Mouse (Mus musculus): ENCODE results near the gene Ppp2r5c.

Ppp2r5c gene

GRCm38 (mm10) chr12:110442238-110442637 is 4.7 kb upstream of the Ppp2r5c start:
- DNase-seq (ENCODE audit: extremely low spot score, low spot score): no peak

DNA sequence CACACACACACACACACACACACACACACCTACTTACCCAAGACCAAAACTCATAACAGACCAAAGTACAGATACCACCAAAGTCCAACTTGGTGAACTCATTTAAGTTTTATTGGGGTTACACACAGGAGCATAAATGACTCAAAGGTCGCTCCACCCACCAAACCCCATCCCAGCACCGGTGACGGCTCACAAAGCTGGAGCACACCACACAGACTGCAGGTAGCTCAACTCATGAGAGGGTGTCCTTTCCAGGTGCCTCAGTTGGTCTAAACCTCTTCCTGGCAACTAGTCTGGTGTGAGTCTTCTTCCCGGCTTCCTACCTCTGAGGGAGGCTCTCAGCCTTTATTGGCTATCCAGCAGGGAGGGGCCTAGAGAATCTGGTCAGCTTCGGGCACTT is 2.4 kb upstream of the Ppp2r5c start:
- DNase-seq (ENCODE audit: extremely low spot score, low spot score): no peak

DNA sequence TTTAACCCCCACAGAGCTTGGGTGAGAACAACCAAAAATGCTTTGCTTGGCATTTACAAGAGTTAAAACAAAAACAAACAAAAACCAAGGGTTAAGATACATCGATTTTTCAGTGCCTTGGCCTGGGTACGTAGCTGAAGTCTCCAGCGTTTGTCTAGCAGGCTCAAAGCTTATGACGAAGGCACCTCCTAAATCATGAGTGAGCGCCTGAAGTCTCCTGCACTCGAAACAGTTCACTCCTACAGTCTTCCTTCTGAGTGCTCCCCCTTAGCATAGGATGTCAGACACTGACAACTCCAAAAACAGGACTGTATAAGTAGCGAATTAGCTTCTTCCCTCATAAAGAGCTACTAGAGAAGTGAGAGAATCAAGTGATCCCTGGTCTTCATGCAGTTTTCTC is 1.1 kb upstream of the Ppp2r5c start:
- DNase-seq (ENCODE audit: extremely low spot score, low spot score): no peak

- peak; percentile 68 for DNase-seq (ENCODE audit: extremely low spot score, low spot score)
These were observed 386 bp downstream of the Ppp2r5c start for GRCm38 (mm10) chr12:110447306-110447705.

- DNase-seq (ENCODE audit: extremely low spot score, low spot score): no peak
These were observed 1.8 kb downstream of the Ppp2r5c start for GRCm38 (mm10) chr12:110448767-110449166.

DNA sequence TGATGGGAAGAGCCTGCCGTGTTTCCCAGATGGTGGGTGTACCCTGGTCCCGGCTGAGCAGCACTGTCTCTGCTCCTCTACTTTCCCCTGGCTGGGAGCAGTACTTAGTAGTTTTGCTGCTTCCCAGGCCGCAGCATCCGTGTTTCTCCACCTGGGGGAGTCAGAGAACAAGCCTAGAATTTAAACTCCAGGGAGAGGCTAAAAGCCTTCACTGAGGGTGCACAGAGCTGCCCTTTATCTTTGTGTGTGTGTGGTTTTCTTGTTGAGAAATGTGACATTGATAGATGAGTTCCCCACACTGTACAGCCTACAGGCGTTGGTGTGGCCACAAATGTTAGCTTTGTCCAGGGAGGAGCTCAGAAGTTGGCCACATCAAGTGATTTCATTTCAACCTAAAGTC is 7.3 kb downstream of the Ppp2r5c start:
- peak; percentile 60 for DNase-seq (ENCODE audit: extremely low spot score, low spot score)

DNA sequence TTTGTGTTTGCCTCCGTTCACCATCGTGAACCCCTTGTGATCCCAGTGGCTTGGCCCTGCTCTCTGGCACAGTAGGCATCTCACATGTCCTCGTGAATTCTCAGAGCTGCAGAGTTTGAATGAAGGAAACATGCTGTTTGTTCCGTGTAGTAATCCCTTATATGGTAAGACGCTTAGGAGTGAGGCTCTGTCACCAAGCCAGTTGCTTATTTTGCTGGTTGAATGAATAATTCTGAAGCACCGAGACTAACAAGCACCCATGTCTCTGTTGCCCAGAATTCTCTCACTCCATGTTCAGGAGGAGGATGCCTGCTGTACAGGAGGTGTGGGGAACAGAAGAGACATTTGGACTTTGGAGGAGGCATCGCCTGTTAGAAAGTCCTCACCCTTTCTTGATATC is 9.1 kb downstream of the Ppp2r5c start:
- no peak for DNase-seq (ENCODE audit: extremely low spot score, low spot score)

- DNase-seq (ENCODE audit: extremely low spot score, low spot score): no peak
These were observed 11.7 kb downstream of the Ppp2r5c start for GRCm38 (mm10) chr12:110458667-110459066.

DNA sequence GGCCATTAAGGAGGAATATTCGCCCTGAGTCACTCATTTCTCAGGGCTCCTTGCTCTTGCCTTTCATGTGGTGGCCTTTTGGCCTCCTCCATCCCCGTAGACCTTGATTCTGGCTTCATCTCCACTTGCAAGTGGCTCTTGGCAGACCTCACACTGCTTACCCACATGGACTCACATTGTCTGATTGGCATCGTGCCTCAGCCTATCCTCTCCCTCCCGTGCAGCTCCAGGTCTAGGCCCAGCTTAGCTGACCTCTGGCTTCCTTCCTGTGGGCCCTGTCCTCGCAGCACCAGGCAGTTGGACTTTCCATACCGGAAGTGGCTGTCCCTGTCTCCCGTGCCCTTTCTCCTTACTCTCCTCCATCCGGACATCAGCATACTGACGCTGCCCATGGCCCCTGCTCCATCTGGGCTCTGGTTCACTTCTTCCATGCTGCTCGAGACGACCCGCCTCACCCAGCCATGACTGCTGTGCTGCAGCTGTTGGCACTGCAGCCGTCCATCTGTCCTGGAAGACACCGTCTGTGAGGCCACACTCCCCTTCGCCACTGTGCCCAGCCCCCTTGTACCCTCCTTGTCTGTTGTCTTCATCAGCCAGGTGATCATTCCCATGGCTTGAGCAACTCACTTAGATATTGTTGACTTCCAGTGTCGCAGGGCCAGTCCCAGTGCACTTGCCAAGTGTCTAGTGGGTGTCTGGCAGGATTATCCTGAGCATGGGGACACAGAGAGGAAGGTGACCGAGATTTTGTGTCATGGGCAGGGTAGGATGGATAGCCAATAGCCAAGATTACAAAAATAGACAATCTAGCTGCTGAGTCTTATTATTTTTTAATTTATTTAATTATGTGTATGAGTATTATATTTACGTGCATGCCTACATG is 13.7 kb downstream of the Ppp2r5c start:
- DNase-seq (ENCODE audit: extremely low spot score, low spot score): no peak

DNA sequence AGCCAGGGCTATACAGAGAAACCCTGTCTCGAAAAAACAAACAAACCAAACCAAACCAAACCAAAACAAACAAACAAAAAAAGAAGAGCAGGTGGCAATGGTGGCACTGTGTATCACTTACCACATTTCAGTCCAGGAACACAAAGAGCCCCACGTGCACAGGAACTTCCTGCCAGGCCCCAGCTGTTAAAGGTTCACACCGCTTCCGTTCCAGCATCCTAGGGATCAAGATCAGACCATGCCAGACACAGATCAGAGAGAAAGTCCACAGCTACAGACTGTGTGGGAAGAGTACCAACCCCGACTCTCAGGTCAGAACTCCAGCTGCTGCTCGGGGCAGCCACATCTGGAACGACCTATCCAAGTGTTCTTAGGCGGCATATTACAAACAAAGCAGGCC is 16.8 kb downstream of the Ppp2r5c start:
- DNase-seq (ENCODE audit: extremely low spot score, low spot score): no peak

GRCm38 (mm10) chr12:110471426-110471825 is 24.5 kb downstream of the Ppp2r5c start:
- DNase-seq (ENCODE audit: extremely low spot score, low spot score): no peak

GRCm38 (mm10) chr12:110472247-110472646 is 25.3 kb downstream of the Ppp2r5c start:
- DNase-seq (ENCODE audit: extremely low spot score, low spot score): no peak

DNA sequence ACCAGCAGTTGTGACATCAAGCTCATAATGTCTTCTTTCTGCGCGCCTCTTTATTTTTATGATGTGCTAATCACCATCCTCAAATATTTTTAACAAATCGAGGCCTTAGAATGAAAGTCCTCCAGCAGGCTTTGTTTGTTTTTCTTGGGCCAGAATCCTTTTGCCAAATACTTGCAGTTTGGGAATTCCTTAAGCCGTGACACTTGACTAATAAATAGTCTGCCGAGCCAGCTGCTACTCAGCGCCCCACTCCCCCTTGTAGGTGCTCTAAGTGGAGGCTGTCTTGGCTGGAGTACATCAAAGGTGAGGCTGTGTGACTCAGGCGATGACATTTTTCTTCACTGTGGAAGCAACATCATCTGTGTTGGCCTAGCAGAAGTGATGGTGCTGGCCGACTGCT is 27.6 kb downstream of the Ppp2r5c start:
- DNase-seq (ENCODE audit: extremely low spot score, low spot score): no peak

- no peak for DNase-seq (ENCODE audit: extremely low spot score, low spot score)
These were observed 29.6 kb downstream of the Ppp2r5c start for GRCm38 (mm10) chr12:110476561-110476960.

GRCm38 (mm10) chr12:110477906-110478305 is 31.0 kb downstream of the Ppp2r5c start:
- DNase-seq (ENCODE audit: extremely low spot score, low spot score): no peak

- no peak for DNase-seq (ENCODE audit: extremely low spot score, low spot score)
These were observed 31.7 kb downstream of the Ppp2r5c start for GRCm38 (mm10) chr12:110478601-110479008.

GRCm38 (mm10) chr12:110479268-110479667 is 32.3 kb downstream of the Ppp2r5c start:
- no peak for DNase-seq (ENCODE audit: extremely low spot score, low spot score)

DNA sequence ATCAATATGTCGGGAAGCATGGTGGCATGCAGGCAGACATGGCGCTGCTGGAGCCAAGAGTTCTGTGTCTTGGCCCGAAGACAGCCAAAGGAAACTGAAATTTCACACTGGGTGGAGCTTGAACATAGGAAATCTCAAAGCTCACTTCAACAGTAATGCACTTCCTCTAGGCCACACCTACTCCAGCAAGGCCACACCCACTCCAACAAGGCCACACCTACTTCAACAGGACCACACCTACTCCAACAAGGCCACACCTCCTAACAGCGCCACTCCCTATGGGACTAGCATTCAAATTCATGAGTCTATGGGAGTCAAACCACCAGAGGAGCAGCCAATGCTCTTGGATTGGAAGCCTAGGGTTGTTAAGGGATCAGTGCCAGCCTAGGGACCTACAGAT is 33.8 kb downstream of the Ppp2r5c start:
- no peak for DNase-seq (ENCODE audit: extremely low spot score, low spot score)

DNA sequence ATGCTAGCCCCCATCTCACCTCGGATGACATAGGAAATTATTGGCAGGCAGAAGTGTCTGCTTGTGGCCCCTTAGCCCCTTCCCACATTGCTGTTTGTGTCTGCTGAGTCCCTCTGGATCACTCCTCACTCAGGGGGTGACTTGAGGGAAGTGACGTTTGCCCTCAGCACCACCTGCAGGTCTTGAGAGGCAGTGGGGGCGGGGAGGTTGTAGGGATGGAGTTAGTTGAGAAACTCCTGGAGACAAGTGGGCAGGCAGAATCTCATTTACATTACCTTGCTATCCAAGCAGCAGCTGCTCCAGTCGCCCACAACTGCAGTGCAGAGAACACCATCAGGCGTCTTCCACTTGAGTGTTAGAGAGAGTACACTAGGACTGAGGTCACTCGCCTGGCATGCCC is 36.8 kb downstream of the Ppp2r5c start:
- no peak for DNase-seq (ENCODE audit: extremely low spot score, low spot score)

- DNase-seq (ENCODE audit: extremely low spot score, low spot score): peak; percentile 24
These were observed 38.1 kb downstream of the Ppp2r5c start for GRCm38 (mm10) chr12:110484824-110485584.

DNA sequence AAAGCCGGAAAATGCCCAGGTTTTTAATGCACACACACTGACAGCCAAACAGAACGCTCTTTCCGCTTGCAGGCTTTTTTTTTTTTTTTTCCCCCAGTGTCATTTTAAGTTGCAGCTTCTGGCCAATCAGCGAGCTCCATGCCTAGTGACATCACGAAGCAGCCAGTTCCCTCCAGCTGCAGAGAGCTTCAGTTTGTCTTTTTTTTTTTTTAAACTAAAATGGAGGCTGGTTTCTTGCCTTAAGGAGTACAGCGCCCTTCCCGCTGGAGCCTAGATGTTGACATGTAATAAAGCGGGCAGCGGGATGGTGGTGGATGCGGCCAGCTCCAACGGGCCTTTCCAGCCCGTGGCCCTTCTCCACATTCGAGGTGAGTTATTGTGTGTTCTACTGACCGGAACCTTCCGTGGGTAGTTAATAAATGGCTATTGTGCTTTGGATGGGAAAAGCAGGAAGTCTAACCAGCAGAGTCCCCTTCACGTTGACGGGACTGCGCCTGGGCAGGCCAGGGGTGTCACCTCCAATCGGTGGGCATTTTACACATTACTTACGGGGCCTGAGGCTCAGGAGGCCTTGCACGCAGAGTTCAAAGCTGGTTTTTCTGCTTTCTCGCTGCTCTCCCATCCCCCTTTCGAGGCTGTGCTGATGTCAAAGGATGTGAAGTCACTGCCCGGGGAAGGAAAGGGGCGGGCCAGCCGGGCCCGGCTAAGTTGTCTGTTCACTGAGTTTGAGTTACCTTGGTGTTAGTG is 38.8 kb downstream of the Ppp2r5c start:
- DNase-seq (ENCODE audit: extremely low spot score, low spot score): peak; percentile 85

DNA sequence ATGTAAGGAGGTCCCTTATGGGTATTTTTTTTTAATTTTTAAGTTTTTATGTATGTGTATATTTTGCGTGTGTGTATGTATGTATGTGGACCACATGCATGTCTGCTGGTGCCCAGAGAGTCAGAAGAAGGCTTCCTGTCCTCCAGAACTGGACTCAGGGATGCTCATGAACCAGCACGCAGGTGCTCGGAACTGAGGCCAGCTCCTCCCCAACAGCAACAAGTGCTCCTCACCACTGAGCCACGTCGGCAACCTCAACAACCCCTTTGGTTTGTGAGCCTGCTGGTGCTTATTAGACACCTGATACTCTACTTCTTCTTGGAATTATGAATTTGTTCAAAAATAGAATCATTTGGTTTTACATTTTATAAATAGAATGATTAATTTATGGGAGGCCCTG is 39.9 kb downstream of the Ppp2r5c start:
- DNase-seq (ENCODE audit: extremely low spot score, low spot score): no peak

Data from neural tube, embryonic 10.5 days (tissue).